Mouse (Mus musculus) lung, adult 2 months (tissue): ENCODE results near the gene Ncapd2. TPM values are rescaled to one million over a fixed set of nuclear protein-coding genes. Genes with fewer than 3 reads are reported as not detected.

Experiments
- DNase-seq: peaks from one replicate; pipeline ENCODE4 v3.0.0; 2022
- H3K4me1 ChIP-seq: fragments of 200-500 bp; 2 replicates; pipeline ENCODE4 v1.6.1; 2011; ENCODE audit warnings: low read length; ENCODE audit not compliant: control insufficient read depth, insufficient read depth
- H3K4me3 ChIP-seq: fragments of 200-500 bp; replicated peaks from 2 replicates; pipeline ENCODE3; 2011; ENCODE audit warnings: low read depth, mild to moderate bottlenecking, control low read depth, low read length; ENCODE audit errors: extremely low read depth
- CTCF ChIP-seq: fragments of 200-500 bp; IDR thresholded peaks from 2 replicates; pipeline ENCODE4 v1.5.1; 2011; ENCODE audit warnings: mild to moderate bottlenecking, low read length, control low read depth; ENCODE audit not compliant: insufficient read depth
- POLR2A ChIP-seq: fragments of 200-500 bp; IDR thresholded peaks from 2 replicates; pipeline ENCODE4 v1.6.1; 2011; ENCODE audit warnings: low read depth, mild to moderate bottlenecking, control low read depth, low read length, borderline replicate concordance; ENCODE audit errors: extremely low read depth
- WGBS: fragments of 180-500 bp; shearing (Covaris S2); methylation state at CpG from one replicate; pipeline ENCODE4 v1.1.7; 2018; 5-methylcytosine and 5-hydroxymethylcytosine counted together
- polyA plus RNA-seq: library from polyadenylated mRNA; depleted of rRNA; stranded (reverse); fragments of >200 nt; gene quantifications from 2 replicates; pipeline ENCODE4 v1.2.3, GENCODE M21; 2012

Ncapd2 gene
- polyA plus RNA-seq, 1 experiment = 34.2 TPM

- peak overlapping the region; percentile 96 for H3K4me3 ChIP-seq
- WGBS = 23% methylated on average over 4 of the region's 4 CpGs
- H3K4me1 ChIP-seq = peaks cover 10% of the 10 kb centered on the region
- no peak for DNase-seq
- TF ChIP-seq POLR2A (no peak), CTCF (no peak)
These were observed 40.5 kb upstream of the Ncapd2 start for GRCm38 (mm10) chr6:125232045-125232437.

GRCm38 (mm10) chr6:125231117-125232044 lies 39.9 kb upstream of the Ncapd2 start, which contains the start of gene Tapbpl:
Gene Tapbpl, minus strand, starts transcription at chr6:125231860.
- peak; percentile 75 for DNase-seq
- Histone ChIP-seq H3K4me1 (peaks cover 10% of the 10 kb centered on the region), H3K4me3 (peak within 1 kb of the TSS; percentile 96)
- WGBS = 1% methylated on average over 16 of the region's 16 CpGs
- TF ChIP-seq POLR2A (peak; percentile 45; the same call in 1 of the 2 replicates), CTCF (no peak)

- no peak for DNase-seq
- TF ChIP-seq POLR2A = no peak
- no peak for TF ChIP-seq CTCF
- H3K4me1 ChIP-seq = peaks cover 10% of the 10 kb centered on the region
- 63% methylated on average over 9 of the region's 9 CpGs for WGBS
- no peak overlapping the region for H3K4me3 ChIP-seq
These were observed 39.1 kb upstream of the Ncapd2 start for GRCm38 (mm10) chr6:125230571-125230970.

- H3K4me3 ChIP-seq = no peak overlapping the region
- DNase-seq = no peak
- 83% methylated on average over 5 of the region's 5 CpGs for WGBS
- peaks cover 2% of the 10 kb centered on the region; the same call in 1 of the 2 replicates for H3K4me1 ChIP-seq
- peak; percentile 74 for TF ChIP-seq CTCF
- TF ChIP-seq POLR2A = no peak
These were observed 34.1 kb upstream of the Ncapd2 start for GRCm38 (mm10) chr6:125225518-125226115.

- H3K4me1 ChIP-seq = no peaks in the 10 kb centered on the region
- H3K4me3 ChIP-seq = no peak overlapping the region
- no peak for DNase-seq
- TF ChIP-seq POLR2A = no peak
- no peak for TF ChIP-seq CTCF
- 53% methylated on average over 3 of the region's 3 CpGs for WGBS
These were observed 31.1 kb upstream of the Ncapd2 start for GRCm38 (mm10) chr6:125222577-125222976.

- no peaks in the 10 kb centered on the region for H3K4me1 ChIP-seq
- WGBS = 38% methylated on average over 2 of the region's 2 CpGs
- TF ChIP-seq CTCF (no peak), POLR2A (no peak)
- no peak overlapping the region for H3K4me3 ChIP-seq
- no peak for DNase-seq
These were observed 30.6 kb upstream of the Ncapd2 start for GRCm38 (mm10) chr6:125222146-125222545.

GRCm38 (mm10) chr6:125221115-125221745 lies 29.7 kb upstream of the Ncapd2 start:
- TF ChIP-seq CTCF (no peak), POLR2A (no peak)
- WGBS = 89% methylated on average over 20 of the region's 20 CpGs
- no peak for DNase-seq
- Histone ChIP-seq H3K4me1 (no peaks in the 10 kb centered on the region), H3K4me3 (no peak overlapping the region)

- no peak overlapping the region for H3K4me3 ChIP-seq
- peak; percentile 42 for TF ChIP-seq CTCF
- TF ChIP-seq POLR2A = no peak
- no peaks in the 10 kb centered on the region for H3K4me1 ChIP-seq
- WGBS = 66% methylated on average over 4 of the region's 4 CpGs
- DNase-seq = peak; percentile 50
These were observed 27.5 kb upstream of the Ncapd2 start for GRCm38 (mm10) chr6:125218963-125219362.

- no peaks in the 10 kb centered on the region for H3K4me1 ChIP-seq
- WGBS = 85% methylated on average over 11 of the region's 11 CpGs
- H3K4me3 ChIP-seq = no peak overlapping the region
- DNase-seq = no peak
- TF ChIP-seq CTCF (no peak), POLR2A (no peak)
These were observed 26.4 kb upstream of the Ncapd2 start for GRCm38 (mm10) chr6:125217899-125218298.

GRCm38 (mm10) chr6:125216898-125217297 lies 25.4 kb upstream of the Ncapd2 start:
- DNase-seq = no peak
- no peak overlapping the region for H3K4me3 ChIP-seq

More at GRCm38 (mm10) chr6:125216898-125217297, 25.4 kb upstream of the Ncapd2 start:
- H3K4me1 ChIP-seq = no peaks in the 10 kb centered on the region
- whole genome bisulfite sequencing = 66% methylated on average over 2 of the region's 2 CpGs
- TF ChIP-seq CTCF = no peak
- TF ChIP-seq POLR2A = no peak
